Mouse (Mus musculus): Measurements from ENCODE around the gene Tvp23a.

The Tvp23a gene

GRCm38 (mm10) chr16:10467391-10468107 lies 20.4 kb upstream of the Tvp23a start:
- no peak for TF ChIP-seq GATA4 (IDR thresholded peaks at IDR 0.05; ENCODE audit: insufficient replicate concordance, low read length)

- TF ChIP-seq GATA4 (IDR thresholded peaks at IDR 0.05; ENCODE audit: insufficient replicate concordance, low read length): no peak
These were observed 18.0 kb upstream of the Tvp23a start for GRCm38 (mm10) chr16:10465011-10465681.

GRCm38 (mm10) chr16:10461178-10461577 lies 14.0 kb upstream of the Tvp23a start:
- TF ChIP-seq GATA4 (IDR thresholded peaks at IDR 0.05; ENCODE audit: insufficient replicate concordance, low read length): no peak

- no peak for TF ChIP-seq GATA4 (IDR thresholded peaks at IDR 0.05; ENCODE audit: insufficient replicate concordance, low read length)
These were observed 13.0 kb upstream of the Tvp23a start for GRCm38 (mm10) chr16:10460188-10460587.

GRCm38 (mm10) chr16:10454583-10454974 lies 7.4 kb upstream of the Tvp23a start:
- no peak for TF ChIP-seq GATA4 (IDR thresholded peaks at IDR 0.05; ENCODE audit: insufficient replicate concordance, low read length)

GRCm38 (mm10) chr16:10453872-10454582 lies 6.9 kb upstream of the Tvp23a start:
- no peak for TF ChIP-seq GATA4 (IDR thresholded peaks at IDR 0.05; ENCODE audit: insufficient replicate concordance, low read length)

- peak; percentile 65; the same call in 1 of the 2 replicates for TF ChIP-seq GATA4 (IDR thresholded peaks at IDR 0.05; ENCODE audit: insufficient replicate concordance, low read length)
These were observed 5.3 kb upstream of the Tvp23a start for GRCm38 (mm10) chr16:10452445-10452896.

- no peak for TF ChIP-seq GATA4 (IDR thresholded peaks at IDR 0.05; ENCODE audit: insufficient replicate concordance, low read length)
These were observed 4.7 kb upstream of the Tvp23a start for GRCm38 (mm10) chr16:10451906-10452305.

- no peak for TF ChIP-seq GATA4 (IDR thresholded peaks at IDR 0.05; ENCODE audit: insufficient replicate concordance, low read length)
These were observed 1.8 kb upstream of the Tvp23a start for GRCm38 (mm10) chr16:10448931-10449330.

- TF ChIP-seq GATA4 (IDR thresholded peaks at IDR 0.05; ENCODE audit: insufficient replicate concordance, low read length): no peak
These were observed 619 bp upstream of the Tvp23a start for GRCm38 (mm10) chr16:10447781-10448180.

GRCm38 (mm10) chr16:10446573-10447263 lies 444 bp downstream of the Tvp23a start:
- TF ChIP-seq GATA4 (IDR thresholded peaks at IDR 0.05; ENCODE audit: insufficient replicate concordance, low read length): no peak

GRCm38 (mm10) chr16:10443723-10444122 lies 3.4 kb downstream of the Tvp23a start:
- TF ChIP-seq GATA4 (IDR thresholded peaks at IDR 0.05; ENCODE audit: insufficient replicate concordance, low read length): no peak

- no peak for TF ChIP-seq GATA4 (IDR thresholded peaks at IDR 0.05; ENCODE audit: insufficient replicate concordance, low read length)
These were observed 5.4 kb downstream of the Tvp23a start for GRCm38 (mm10) chr16:10441761-10442160.

- no peak for TF ChIP-seq GATA4 (IDR thresholded peaks at IDR 0.05; ENCODE audit: insufficient replicate concordance, low read length)
These were observed 5.8 kb downstream of the Tvp23a start for GRCm38 (mm10) chr16:10441328-10441727.

GRCm38 (mm10) chr16:10438055-10438454 lies 9.1 kb downstream of the Tvp23a start:
- no peak for TF ChIP-seq GATA4 (IDR thresholded peaks at IDR 0.05; ENCODE audit: insufficient replicate concordance, low read length)
